11 mouse cellular contexts compared by ENCODE assay signal in the genomic region with DNA sequence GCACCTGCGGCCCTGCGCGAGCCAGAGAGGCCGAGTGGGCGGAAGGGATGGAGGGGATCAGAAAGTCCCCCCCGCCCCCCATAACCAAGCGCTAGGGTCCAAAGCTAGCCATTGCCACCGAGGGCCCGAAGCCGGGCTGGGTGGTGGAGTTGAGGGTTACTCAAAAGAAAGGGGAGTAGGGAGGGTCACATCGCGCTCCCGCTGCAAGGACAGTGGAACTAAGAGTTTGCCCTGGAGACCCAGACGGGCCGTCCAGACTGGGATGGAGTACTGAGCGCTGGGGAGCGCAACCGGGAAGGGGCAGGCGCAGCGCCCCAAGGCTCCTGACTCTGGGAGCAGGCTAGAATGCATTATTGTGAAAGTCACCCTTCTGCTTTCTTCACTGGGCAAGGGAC. TPM values are rescaled to one million over a fixed set of nuclear protein-coding genes. Genes with fewer than 3 reads are reported as not detected.
A peak's percentile ranks its signal among the peaks of the same experiment; 100 is the strongest.
DNase-seq lines count a peak whose midpoint lies in the region; ATAC-seq lines count a peak whose summit lies in the region.
"Had no signal": no experiment of that assay in that cellular context is flagged by ENCODE, and none has a peak within 500 bp of the region (broad histone marks: within the 10 kb centered on the region; RNA-seq: fewer than 3 reads in every experiment).

No protein-coding gene starts in this region.

- no peak overlapping the region for H3K27ac ChIP-seq in kidney, embryonic 14.5 days (ENCODE audit: low read depth, low read length)
- no peak overlapping the region for H3K27ac ChIP-seq in embryonic facial prominence, embryonic 14.5 days (replicated peaks; ENCODE audit: low read depth, low read length)
- H3K27ac ChIP-seq in limb, embryonic 10.5 days = no peak overlapping the region
- H3K27ac ChIP-seq in neural tube, embryonic 12.5 days = peak overlapping the region; percentile 79
- H3K27ac ChIP-seq: macrophage had no signal

- H3K27me3 ChIP-seq in kidney, embryonic 14.5 days (ENCODE audit: control insufficient read depth, insufficient read depth, low read length) = peaks cover 95% of the 10 kb centered on the region
- peaks cover 97% of the 10 kb centered on the region for H3K27me3 ChIP-seq in embryonic facial prominence, embryonic 14.5 days (replicated peaks; ENCODE audit: control insufficient read depth, insufficient read depth, low read length)
- peaks cover 99% of the 10 kb centered on the region for H3K27me3 ChIP-seq in limb, embryonic 10.5 days (ENCODE audit: low read depth, poor library complexity, severe bottlenecking)
- peaks cover 96% of the 10 kb centered on the region for H3K27me3 ChIP-seq in neural tube, embryonic 12.5 days (replicated peaks)

- H3K4me1 ChIP-seq in kidney, embryonic 14.5 days (ENCODE audit: control insufficient read depth, insufficient read depth, low read length) = peaks cover 25% of the 10 kb centered on the region
- H3K4me1 ChIP-seq in embryonic facial prominence, embryonic 14.5 days (ENCODE audit: control insufficient read depth, insufficient read depth, low read length) = peaks cover 12% of the 10 kb centered on the region; the same call in 1 of the 2 replicates
- peaks cover 65% of the 10 kb centered on the region for H3K4me1 ChIP-seq in limb, embryonic 10.5 days
- peaks cover 51% of the 10 kb centered on the region for H3K4me1 ChIP-seq in neural tube, embryonic 12.5 days

- H3K4me2 ChIP-seq in kidney, embryonic 14.5 days (replicated peaks; ENCODE audit: low read depth, low read length) = peak overlapping the region; percentile 71
- peak overlapping the region; percentile 81 for H3K4me2 ChIP-seq in embryonic facial prominence, embryonic 14.5 days (ENCODE audit: low read depth, low read length)
- H3K4me2 ChIP-seq in neural tube, embryonic 12.5 days (replicated peaks) = peak overlapping the region; percentile 76

- no peak for ATAC-seq in kidney, embryonic 14.5 days (ENCODE audit: low FRiP score, low TSS enrichment)
- ATAC-seq in embryonic facial prominence, embryonic 14.5 days (ENCODE audit: low read depth) = no peak
- ATAC-seq in neural tube, embryonic 12.5 days (ENCODE audit: low FRiP score, low read depth) = no peak

- WGBS in kidney, embryonic 14.5 days = 2% methylated on average over 20 of the region's 20 CpGs
- WGBS in embryonic facial prominence, embryonic 14.5 days = 0% methylated on average over 13 of the region's 20 CpGs
- 1% methylated on average over 20 of the region's 20 CpGs for WGBS in limb, embryonic 10.5 days
- WGBS in neural tube, embryonic 12.5 days = 2% methylated on average over 20 of the region's 20 CpGs

- no peaks in the 10 kb centered on the region for H3K36me3 ChIP-seq in kidney, embryonic 14.5 days (ENCODE audit: control insufficient read depth, insufficient read depth, low read length)
- H3K36me3 ChIP-seq in embryonic facial prominence, embryonic 14.5 days (ENCODE audit: control insufficient read depth, insufficient read depth, low read length) = no peaks in the 10 kb centered on the region
- no peaks in the 10 kb centered on the region for H3K36me3 ChIP-seq in limb, embryonic 10.5 days
- no peaks in the 10 kb centered on the region for H3K36me3 ChIP-seq in neural tube, embryonic 12.5 days
- H3K36me3 ChIP-seq: G1E had no signal

- 0 out of 2 replicates have a peak, but pooled peaks cover 2% of the 10 kb centered on the region for H3K9me3 ChIP-seq in kidney, embryonic 14.5 days (ENCODE audit: control insufficient read depth, low read length)
- 0 out of 2 replicates have a peak, but pooled peaks cover 6% of the 10 kb centered on the region for H3K9me3 ChIP-seq in embryonic facial prominence, embryonic 14.5 days (ENCODE audit: control insufficient read depth, low read length)
- no peaks in the 10 kb centered on the region for H3K9me3 ChIP-seq in limb, embryonic 10.5 days (replicated peaks)
- no peaks in the 10 kb centered on the region; the same call in 1 of the 2 replicates for H3K9me3 ChIP-seq in neural tube, embryonic 12.5 days

- peak overlapping the region; percentile 44 for H3K4me3 ChIP-seq in kidney, embryonic 14.5 days (ENCODE audit: low read length)
- H3K4me3 ChIP-seq in embryonic facial prominence, embryonic 14.5 days (ENCODE audit: low read depth, low read length) = peak overlapping the region; percentile 50
- H3K4me3 ChIP-seq in limb, embryonic 10.5 days = peak overlapping the region; percentile 53
- peak overlapping the region; percentile 58 for H3K4me3 ChIP-seq in neural tube, embryonic 12.5 days

- H3K9ac ChIP-seq in kidney, embryonic 14.5 days (ENCODE audit: low read depth, low read length) = no peak overlapping the region
- no peak overlapping the region for H3K9ac ChIP-seq in embryonic facial prominence, embryonic 14.5 days (ENCODE audit: low read depth, low read length)
- H3K9ac ChIP-seq in neural tube, embryonic 12.5 days = peak overlapping the region; percentile 77

- DNase-seq in kidney, adult 9 months = no peak
- no peak for DNase-seq in embryonic facial prominence, embryonic 14.5 days (ENCODE audit: low spot score)
- DNase-seq in limb, embryonic 10.5 days (ENCODE audit: low spot score) = peak; percentile 42
- no peak for DNase-seq in left cerebral cortex, adult 9 months (ENCODE audit: low spot score in 2 of 2)
- no peak for DNase-seq in right cerebral cortex, postnatal 10 days (ENCODE audit: low spot score in 2 of 2)
- DNase-seq in embryo, embryonic 10.5 days (ENCODE audit: low spot score) = no peak
- DNase-seq: gastrocnemius, postnatal 10 days had no signal

RNA-seq across cellular contexts. Expression of gene Skor1, which starts 0.6 kb away (rescaled TPM):
- not detected in 2 replicates for polyA plus RNA-seq in kidney, embryonic 14.5 days (2014; fragmentation: Nextera tagmentation; extraction: Ambion mirVana)
- polyA plus RNA-seq in embryonic facial prominence, embryonic 14.5 days (2014; fragmentation: Nextera tagmentation; extraction: Ambion mirVana) = 0.04 TPM in 1 of 2 replicates, not detected in the other
- 0.10 and 0.14 TPM in 2 replicates for polyA plus RNA-seq in limb, embryonic 10.5 days (2016; fragmentation: Nextera tagmentation; extraction: Ambion mirVana)
- 39.1 and 47.0 TPM in 2 replicates for polyA plus RNA-seq in neural tube, embryonic 12.5 days (2016; fragmentation: Nextera tagmentation; extraction: Ambion mirVana)
- polyA plus RNA-seq: G1E had no signal

Comparison
In these comparisons a context has a peak if more than half of its experiments do, and no peak if none do; other contexts are left out.
1. RNA of gene Skor1, which starts 0.6 kb away (polyA plus RNA-seq): 39.1 to 47.0 TPM in neural tube, embryonic 12.5 days; 0.10 to 0.14 TPM in limb, embryonic 10.5 days, 0.04 TPM in embryonic facial prominence, embryonic 14.5 days and not detected in kidney, embryonic 14.5 days; every median in the first group is over 10 times any median in the second.
2. Peak in every context shown above with its lines, with median percentiles within 50 percentile points of each other: H3K4me2 ChIP-seq and H3K4me3 ChIP-seq.